Mouse (Mus musculus) midbrain, postnatal 0 days (tissue): ENCODE measurements around the gene Sobp. TPM values are rescaled to one million over a fixed set of nuclear protein-coding genes. Genes with fewer than 3 reads are reported as not detected.

Source experiments
- ATAC-seq: fragments of 200-750 bp; cut with Nextera tagmentation; 2 replicates; pipeline ENCODE4 v1.8.0; 2017; ENCODE audit warnings: moderate number of reproducible peaks, mild to moderate bottlenecking, moderate TSS enrichment, moderate library complexity; ENCODE audit not compliant: low FRiP score
- DNase-seq: peaks from one replicate; pipeline ENCODE4 v3.0.0-alpha.2; 2015; ENCODE audit warnings: low spot score
- H3K27ac ChIP-seq: fragments of 300-500 bp; sonication (generic); 2 replicates; pipeline ENCODE4 v1.5.1; 2014; ENCODE audit warnings: low read depth, mild to moderate bottlenecking, low read length, mixed read lengths
- H3K27me3 ChIP-seq: fragments of 300-500 bp; sonication (generic); 2 replicates; pipeline ENCODE4 v1.6.1; 2014; ENCODE audit warnings: low read length, control low read depth, mixed read lengths; ENCODE audit not compliant: insufficient read depth
- H3K36me3 ChIP-seq: fragments of 300-500 bp; sonication (generic); 2 replicates; pipeline ENCODE4 v1.6.1; 2014; ENCODE audit warnings: low read length, control low read depth, mixed read lengths; ENCODE audit not compliant: insufficient read depth
- H3K4me1 ChIP-seq: fragments of 300-500 bp; sonication (generic); 2 replicates; pipeline ENCODE4 v1.6.1; 2014; ENCODE audit warnings: mild to moderate bottlenecking, control low read depth, antibody characterized with exemption, low read length, mixed read lengths; ENCODE audit not compliant: insufficient read depth
- H3K4me2 ChIP-seq: fragments of 300-500 bp; sonication (generic); 2 replicates; pipeline ENCODE4 v1.6.1; 2014; ENCODE audit warnings: low read depth, mild to moderate bottlenecking, low read length, mixed read lengths; ENCODE audit not compliant: poor library complexity, severe bottlenecking
- H3K4me3 ChIP-seq: fragments of 300-500 bp; sonication (generic); 2 replicates; pipeline ENCODE4 v1.5.1; 2014; ENCODE audit warnings: low read depth, mild to moderate bottlenecking, low read length, moderate library complexity
- H3K9ac ChIP-seq: fragments of 300-500 bp; sonication (generic); replicated peaks from 2 replicates; pipeline ENCODE4 v1.6.1; 2014; ENCODE audit warnings: mild to moderate bottlenecking, low read length, moderate library complexity, mixed read lengths; ENCODE audit not compliant: poor library complexity, severe bottlenecking
- H3K9me3 ChIP-seq: fragments of 300-500 bp; sonication (generic); 2 replicates; pipeline ENCODE4 v1.6.1; 2016; ENCODE audit warnings: low read length, control low read depth
- CTCF ChIP-seq: IDR thresholded peaks from 2 replicates; pipeline ENCODE4 v1.5.1; 2016; ENCODE audit warnings: antibody characterized with exemption, mild to moderate bottlenecking
- WGBS: fragments of 180-500 bp; shearing (Covaris S2); extraction: QIAGEN DNeasy Blood & Tissue Kit; methylation state at CpG from one replicate; pipeline ENCODE4 v1.1.7; 2014; 5-methylcytosine and 5-hydroxymethylcytosine counted together
- polyA plus RNA-seq: library from polyadenylated mRNA; unstranded; fragments of >200 nt; fragmentation: Nextera tagmentation; extraction: Ambion mirVana; gene quantifications from 2 replicates; pipeline ENCODE4 v1.2.1, GENCODE M21; 2015
- total RNA-seq: library from RNA; depleted of rRNA; stranded (reverse); fragments of >200 nt; gene quantifications from 2 replicates; pipeline ENCODE4 v1.2.3, GENCODE M21; 2014; rRNA removed

Gene Sobp
- total RNA-seq (30.5 and 34.2 TPM in 2 replicates), polyA plus RNA-seq (14.0 and 17.0 TPM in 2 replicates)

- Histone ChIP-seq H3K4me3 (peak within 1 kb of the TSS; percentile 97), H3K27me3 (no peaks in the 10 kb centered on the region), H3K27ac (peak within 1 kb of the TSS; percentile 96), H3K4me2 (peak within 1 kb of the TSS; percentile 88), H3K9me3 (no peaks in the 10 kb centered on the region), H3K4me1 (peaks cover 3% of the 10 kb centered on the region; the same call in 1 of the 2 replicates), H3K9ac (peak within 1 kb of the TSS; percentile 91), H3K36me3 (no peaks in the 10 kb centered on the region)
- DNase-seq, result peak; percentile 90
- ATAC-seq, result peak; percentile 84
- TF ChIP-seq CTCF, result no peak
- 0% methylated on average over 48 of the region's 91 CpGs for WGBS
These were observed at the start of gene Sobp, which contains the start of gene 9030612E09Rik for GRCm38 (mm10) chr10:43174326-43175155. TSS of gene Sobp (minus strand) at chr10:43174530. TSS of gene 9030612E09Rik (plus strand) at chr10:43174704.

GRCm38 (mm10) chr10:43223391-43223790 lies 49.1 kb upstream of the Sobp start:
- Histone ChIP-seq H3K27ac (no peak overlapping the region), H3K36me3 (no peaks in the 10 kb centered on the region), H3K9ac (no peak overlapping the region), H3K4me3 (no peak overlapping the region), H3K27me3 (no peaks in the 10 kb centered on the region), H3K4me2 (no peak overlapping the region), H3K4me1 (peaks cover 6% of the 10 kb centered on the region; the same call in 1 of the 2 replicates), H3K9me3 (no peaks in the 10 kb centered on the region)
- ATAC-seq (no peak), DNase-seq (no peak)
- 91% methylated on average over 2 of the region's 2 CpGs for WGBS
- TF ChIP-seq CTCF, result no peak

GRCm38 (mm10) chr10:43221659-43222058 lies 47.3 kb upstream of the Sobp start:
- WGBS, result under 1% methylated on average over 25 of the region's 25 CpGs
- H3K4me3 ChIP-seq, result peak overlapping the region; percentile 86
- peak overlapping the region; percentile 96 for H3K9ac ChIP-seq
- peaks cover 6% of the 10 kb centered on the region; the same call in 1 of the 2 replicates for H3K4me1 ChIP-seq
- peak overlapping the region; percentile 97 for H3K27ac ChIP-seq
- peak; percentile 45; the same call in 1 of the 2 replicates for ATAC-seq
- TF ChIP-seq CTCF, result no peak
- H3K27me3 ChIP-seq, result no peaks in the 10 kb centered on the region
- DNase-seq, result no peak
- no peaks in the 10 kb centered on the region for H3K9me3 ChIP-seq
- peak overlapping the region; percentile 96 for H3K4me2 ChIP-seq
- no peaks in the 10 kb centered on the region for H3K36me3 ChIP-seq

- Histone ChIP-seq H3K9ac (peak within 1 kb of the TSS; percentile 96), H3K4me3 (peak within 1 kb of the TSS; percentile 86), H3K36me3 (no peaks in the 10 kb centered on the region), H3K4me1 (peaks cover 6% of the 10 kb centered on the region; the same call in 1 of the 2 replicates), H3K4me2 (peak within 1 kb of the TSS; percentile 96), H3K9me3 (no peaks in the 10 kb centered on the region), H3K27ac (peak within 1 kb of the TSS; percentile 97), H3K27me3 (no peaks in the 10 kb centered on the region)
- DNase-seq (peak; percentile 97), ATAC-seq (peak; percentile 98)
- WGBS, result under 1% methylated on average over 48 of the region's 50 CpGs
- peak; percentile 56 for TF ChIP-seq CTCF
These were observed 46.7 kb upstream of the Sobp start, which contains the start of gene Pdss2 for GRCm38 (mm10) chr10:43220910-43221625. TSS of gene Pdss2 (plus strand) at chr10:43221486.

GRCm38 (mm10) chr10:43220479-43220878 lies 46.1 kb upstream of the Sobp start:
- Histone ChIP-seq H3K4me3 (peak overlapping the region; percentile 86), H3K27me3 (no peaks in the 10 kb centered on the region), H3K27ac (peak overlapping the region; percentile 97), H3K4me1 (peaks cover 6% of the 10 kb centered on the region; the same call in 1 of the 2 replicates), H3K4me2 (peak overlapping the region; percentile 96), H3K9me3 (no peaks in the 10 kb centered on the region), H3K9ac (peak overlapping the region; percentile 96), H3K36me3 (no peaks in the 10 kb centered on the region)
- WGBS, result 16% methylated on average over 7 of the region's 7 CpGs
- TF ChIP-seq CTCF, result no peak
- ATAC-seq (peak; percentile 6; the same call in 1 of the 2 replicates), DNase-seq (peak; percentile 12)
